Mouse (Mus musculus) fibroblast of lung, adult 2 months (primary cell): Measurements from ENCODE around the gene Fam178b.
A peak's percentile ranks its signal among the peaks of the same experiment; 100 is the strongest.
"Not testable (repeated sequence)": the region's sequence is repeated elsewhere in the genome, so short reads cannot be mapped to it uniquely, and the experiment has no call there.

ENCODE experiments used
- DNase-seq: peaks from one replicate; pipeline ENCODE4 v3.0.0-alpha.2; 2011; ENCODE audit warnings: low read depth

The Fam178b gene

DNA sequence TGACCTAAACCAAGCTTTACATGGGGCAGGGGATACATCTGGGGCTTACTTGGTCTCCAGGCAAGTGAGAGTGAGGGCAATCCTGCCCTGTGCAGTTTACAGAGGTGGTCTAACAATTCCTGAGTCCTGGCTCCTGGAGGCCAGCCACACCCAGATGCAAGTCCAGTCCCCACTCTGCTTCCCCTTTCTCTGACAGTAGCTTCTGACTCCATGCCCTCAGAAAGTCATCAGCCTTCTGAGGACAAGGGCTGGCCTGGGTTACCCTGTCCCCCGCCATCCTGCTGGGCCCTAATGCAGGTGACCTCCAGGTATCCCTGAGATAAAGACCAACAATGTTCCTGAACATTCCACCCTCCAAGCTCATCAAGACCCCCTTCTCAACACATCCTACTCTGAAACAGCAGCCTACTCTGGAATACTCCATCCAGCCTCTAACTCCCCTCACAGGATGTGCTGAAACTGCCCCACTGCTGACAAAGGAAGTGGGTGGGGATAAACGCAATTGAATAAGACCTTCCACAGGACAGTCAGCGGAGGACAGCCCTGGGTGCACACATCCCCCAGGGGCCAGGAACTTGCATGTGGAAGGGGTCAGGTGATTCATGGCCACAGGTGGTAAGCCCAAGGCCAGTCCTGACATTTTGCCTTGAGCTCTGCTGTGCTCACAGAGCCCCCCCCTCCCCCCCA lies 52.8 kb downstream of the Fam178b start:
- no peak for DNase-seq

- DNase-seq: no peak
Measured at GRCm38 (mm10) chr1:36628585-36628984, 54.4 kb downstream of the Fam178b start.

GRCm38 (mm10) chr1:36625442-36625841 lies 57.5 kb downstream of the Fam178b start:
- DNase-seq: no peak

DNA sequence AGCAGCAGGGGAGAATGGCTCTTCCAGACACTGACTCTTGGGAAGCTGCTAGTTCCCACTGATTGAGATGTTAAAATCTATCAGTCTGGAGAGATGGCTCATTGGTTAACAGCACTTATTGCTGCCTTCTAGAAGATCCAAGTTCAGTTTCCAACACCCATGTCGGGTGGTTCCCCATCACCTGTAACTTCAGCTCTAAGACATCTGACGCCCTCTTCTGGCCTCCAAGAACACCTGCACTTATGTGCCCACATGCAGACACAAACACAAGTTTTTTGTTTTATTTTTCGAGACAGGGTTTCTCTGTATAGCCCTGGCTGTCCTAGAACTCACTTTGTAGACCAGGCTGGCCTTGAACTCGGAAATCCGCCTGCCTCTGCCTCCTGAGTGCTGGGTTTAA lies 67.0 kb downstream of the Fam178b start:
- not testable (repeated sequence) for DNase-seq

DNA sequence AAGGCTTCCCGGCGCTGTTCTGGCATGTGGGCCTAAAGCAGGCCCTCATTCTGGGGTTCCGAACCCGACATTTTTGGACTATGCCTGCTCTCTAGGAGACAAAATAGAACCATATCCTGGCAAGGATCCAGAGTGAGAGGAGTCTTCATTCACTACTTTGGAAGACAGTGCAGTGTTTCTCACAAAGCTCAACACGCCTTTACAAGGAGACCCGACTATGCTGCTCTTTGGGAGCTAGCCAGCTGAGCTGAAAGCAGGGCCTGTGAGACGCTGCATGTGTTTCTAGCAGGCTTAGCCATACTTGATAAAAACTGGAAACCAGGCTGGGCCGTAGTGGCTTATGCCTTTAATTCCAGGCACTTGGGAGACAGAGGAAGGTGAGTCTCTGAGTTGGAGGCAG lies 67.8 kb downstream of the Fam178b start:
- no peak for DNase-seq

DNA sequence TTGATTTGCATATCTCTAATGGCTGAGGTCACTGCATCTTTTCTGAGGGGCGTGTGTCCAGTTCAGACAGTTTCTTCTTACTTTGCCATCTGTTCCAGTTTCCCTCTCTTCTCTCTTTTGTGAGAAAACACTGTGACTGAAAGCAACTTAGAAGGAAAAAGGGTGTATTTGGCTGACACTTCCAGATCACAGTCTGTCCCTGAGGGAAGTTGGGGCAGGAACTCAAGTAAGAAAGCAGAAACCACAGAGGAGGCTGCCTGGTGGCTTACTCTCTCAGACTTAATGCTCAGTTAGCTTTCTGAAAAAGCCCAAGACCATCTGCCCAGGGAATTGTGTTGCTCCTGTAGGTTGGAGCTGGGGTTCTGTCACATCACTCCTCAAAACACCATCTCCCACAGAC lies 68.4 kb downstream of the Fam178b start:
- no peak for DNase-seq

DNA sequence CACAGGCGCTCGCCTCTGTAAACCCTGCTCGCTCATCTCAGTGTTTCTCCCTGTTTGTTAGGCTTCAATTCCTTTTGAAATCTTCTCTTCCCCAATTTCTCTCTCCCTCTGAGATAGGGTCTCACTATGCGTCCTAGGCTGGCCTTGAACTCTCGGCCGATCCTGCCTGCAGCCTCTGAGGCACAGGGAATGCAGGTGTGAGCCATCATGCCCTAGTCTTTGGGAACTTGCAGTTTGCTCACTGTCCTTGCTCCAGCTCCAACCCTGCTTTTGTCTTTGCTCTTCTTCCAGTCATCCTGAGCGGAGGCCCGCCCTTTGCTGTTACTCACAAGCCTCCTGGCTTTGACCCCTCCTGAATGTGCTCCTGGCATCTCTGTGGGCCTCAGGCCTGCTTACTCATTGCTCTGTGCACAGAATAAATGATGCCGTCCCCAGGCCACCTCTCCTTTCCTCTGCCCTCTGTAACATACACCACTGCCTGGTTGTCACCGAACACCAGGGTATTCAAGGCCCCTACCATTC lies 69.5 kb downstream of the Fam178b start:
- DNase-seq: no peak

GRCm38 (mm10) chr1:36612362-36612761 lies 70.6 kb downstream of the Fam178b start:
- DNase-seq: no peak

DNA sequence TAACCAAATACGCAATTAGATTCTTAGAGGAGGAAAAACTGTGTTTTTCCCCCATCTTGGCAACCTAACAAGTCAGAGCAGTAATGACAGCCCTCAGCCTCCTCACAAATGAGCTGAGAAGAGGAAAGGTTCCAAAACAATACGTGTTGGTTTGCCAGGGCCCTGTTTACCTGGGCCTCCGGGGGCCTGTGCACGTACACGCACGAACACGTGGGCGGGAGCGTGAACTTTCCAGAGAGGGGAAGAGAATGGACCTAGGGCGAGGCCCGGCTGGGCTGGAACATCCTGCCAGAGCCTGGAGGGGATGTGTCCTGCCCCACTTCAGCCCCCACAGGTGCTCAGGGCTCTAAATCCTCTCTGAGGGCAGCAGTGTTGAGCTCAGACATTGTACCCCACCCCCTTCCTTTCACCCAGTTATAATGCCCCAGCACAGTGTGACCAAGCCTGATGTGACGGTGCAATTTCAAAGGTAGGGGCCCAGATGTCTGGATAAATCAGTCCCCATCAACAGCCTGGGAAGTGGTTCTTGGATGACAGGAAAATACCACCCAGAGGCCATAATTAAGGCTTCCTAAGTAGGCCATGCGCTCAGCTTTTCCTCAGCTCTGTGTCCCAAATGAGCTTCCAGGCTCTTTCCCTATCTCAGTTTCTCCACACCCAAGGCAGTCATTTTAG lies 71.4 kb downstream of the Fam178b start:
- DNase-seq: no peak

GRCm38 (mm10) chr1:36608211-36608610 lies 74.8 kb downstream of the Fam178b start:
- no peak for DNase-seq

DNA sequence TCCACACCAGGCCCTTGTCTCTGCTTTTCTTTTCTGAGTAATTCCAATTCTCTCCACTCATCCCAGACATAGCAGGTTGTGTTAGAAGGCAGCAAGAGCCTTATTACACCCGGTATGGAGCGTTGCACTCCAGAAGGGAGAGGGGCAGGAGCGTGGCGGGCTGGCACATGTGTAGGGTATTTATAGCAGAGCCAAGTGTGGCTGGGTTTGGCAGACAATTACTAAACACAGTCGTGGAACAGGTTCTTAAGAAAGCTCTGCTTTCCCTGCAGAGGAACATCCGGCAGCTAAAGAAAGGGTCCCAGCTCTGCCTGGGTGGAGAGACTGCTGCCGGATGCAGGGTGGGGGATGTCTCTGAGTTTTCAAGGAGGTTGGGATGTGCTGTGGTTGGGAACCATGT lies 76.0 kb downstream of the Fam178b start:
- no peak for DNase-seq

GRCm38 (mm10) chr1:36604254-36605156 lies 78.5 kb downstream of the Fam178b start:
- no peak for DNase-seq

DNA sequence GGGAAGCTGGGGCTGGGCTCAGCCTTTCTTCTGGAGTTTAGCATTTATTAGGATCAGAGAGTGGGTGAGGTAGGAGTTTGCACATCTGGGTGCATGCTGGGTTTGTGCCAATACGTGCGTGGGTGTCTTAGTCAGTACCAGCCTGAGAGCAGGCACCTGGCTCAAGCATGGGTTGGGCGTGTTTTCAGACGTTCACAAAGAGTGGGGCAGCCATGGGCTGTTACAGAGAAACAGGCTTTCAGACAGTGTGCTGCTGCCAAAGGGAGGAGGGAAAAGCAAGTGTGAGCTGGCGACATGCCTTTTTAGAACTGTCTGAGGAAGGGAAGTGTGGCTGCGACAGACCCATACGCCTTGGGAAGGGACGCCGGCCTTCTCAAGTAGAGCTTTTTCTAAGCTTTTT lies 79.6 kb downstream of the Fam178b start:
- peak; percentile 70 for DNase-seq

DNA sequence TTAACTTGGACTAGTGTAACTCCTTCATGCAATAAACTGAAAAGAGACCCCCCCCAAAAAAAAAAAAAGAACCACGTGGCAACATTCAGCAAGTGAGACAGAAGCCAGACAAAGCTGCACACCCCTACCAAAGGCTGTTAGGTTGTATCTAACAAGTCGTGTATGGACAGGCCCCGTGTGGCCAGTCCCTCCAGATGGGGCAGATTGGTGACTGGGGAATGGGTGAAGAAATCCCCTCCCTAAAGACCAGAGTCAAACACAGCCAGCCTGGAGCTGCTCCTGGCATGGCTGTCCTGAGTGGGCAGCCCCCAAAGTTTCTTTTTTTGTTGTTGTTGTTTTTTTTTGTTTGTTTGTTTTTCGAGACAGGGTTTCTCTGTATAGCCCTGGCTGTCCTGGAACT lies 80.7 kb downstream of the Fam178b start:
- no peak for DNase-seq

- no peak for DNase-seq
Measured at GRCm38 (mm10) chr1:36598411-36598810, 84.6 kb downstream of the Fam178b start.

- peak; percentile 48 for DNase-seq
Measured at GRCm38 (mm10) chr1:36596114-36596513, 86.9 kb downstream of the Fam178b start.

- no peak for DNase-seq
Measured at GRCm38 (mm10) chr1:36595167-36595931, 87.6 kb downstream of the Fam178b start.

DNA sequence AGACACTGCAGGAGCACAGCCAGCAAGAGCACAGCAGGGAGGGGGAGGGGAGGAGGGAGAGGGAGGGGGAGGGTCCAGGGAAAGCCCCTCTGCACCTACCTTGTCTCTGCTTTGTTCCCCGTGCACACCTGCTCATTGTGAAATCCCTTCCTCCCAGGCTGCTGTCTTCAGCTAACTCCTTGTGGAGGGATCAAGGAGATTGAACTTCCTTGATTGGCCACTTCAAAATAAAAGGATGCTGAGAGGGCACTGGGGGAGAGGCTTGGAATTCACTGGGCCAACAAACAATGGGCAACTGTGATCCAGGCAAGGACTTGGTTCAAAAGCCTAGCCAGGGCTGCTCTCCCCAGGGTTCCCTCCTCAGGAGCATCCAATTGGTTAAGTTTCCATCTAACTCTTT lies 89.9 kb downstream of the Fam178b start:
- DNase-seq: no peak

DNA sequence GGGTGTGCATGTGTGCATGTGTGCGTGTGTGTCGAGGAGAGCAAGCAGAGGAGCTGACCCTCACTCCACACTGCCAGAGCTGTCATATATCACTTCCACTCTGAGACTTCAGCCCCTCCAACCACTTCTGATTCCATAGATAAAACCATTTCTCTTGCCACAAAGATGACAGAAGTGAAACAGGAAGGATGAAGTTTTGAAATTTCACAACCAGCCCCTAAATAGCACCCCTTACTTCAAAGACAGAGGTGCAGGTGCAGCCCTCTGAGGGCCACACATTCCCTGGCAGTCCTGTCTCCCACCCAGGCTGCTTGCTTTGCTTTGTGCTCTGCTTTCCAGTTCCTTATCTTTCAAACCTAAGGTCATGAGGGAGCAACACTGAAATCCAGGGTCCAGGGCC lies 91.6 kb downstream of the Fam178b start:
- DNase-seq: no peak

GRCm38 (mm10) chr1:36590664-36591063 lies 92.3 kb downstream of the Fam178b start:
- DNase-seq: no peak

DNA sequence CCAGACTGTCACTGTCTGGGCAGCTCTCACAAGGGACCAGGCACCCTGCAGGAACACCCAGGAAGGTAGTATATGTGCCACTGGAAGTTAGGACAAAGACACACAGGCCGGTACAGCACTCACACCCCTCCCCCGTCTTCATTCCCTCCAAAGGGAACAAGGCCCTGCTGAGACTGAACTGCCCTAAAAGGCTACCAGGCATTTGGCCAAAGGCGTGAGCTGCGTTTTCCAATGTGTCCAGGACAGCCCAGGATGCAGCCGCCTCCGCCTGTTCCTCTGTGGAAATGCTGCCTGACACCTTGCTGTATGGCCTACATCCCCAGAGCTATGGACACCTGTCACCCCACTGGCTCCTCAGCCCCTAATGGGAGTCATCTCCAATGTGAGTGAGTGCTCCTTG lies 93.5 kb downstream of the Fam178b start:
- no peak for DNase-seq
